Mouse (Mus musculus) liver, adult 2 months (tissue): ENCODE results near the gene Hsp90ab1.

Source experiments
- CTCF ChIP-seq: fragments of 200-500 bp; IDR thresholded peaks from 2 replicates; pipeline ENCODE4 v1.5.1; 2011; ENCODE audit warnings: low read depth, low read length, control low read depth
- POLR2A ChIP-seq: fragments of 200-500 bp; IDR thresholded peaks from 2 replicates; pipeline ENCODE4 v1.6.1; 2011; ENCODE audit warnings: low read length, control low read depth; ENCODE audit not compliant: insufficient read depth; ENCODE audit errors: extremely low read depth

- TF ChIP-seq POLR2A (no peak), CTCF (no peak)
Observed at GRCm38 (mm10) chr17:45588370-45588769, 15.3 kb upstream of the Hsp90ab1 start.
